Mouse (Mus musculus) spleen, adult 12 weeks (tissue): Measurements from ENCODE around the gene Gm26727.
"Not testable (repeated sequence)": the region's sequence is repeated elsewhere in the genome, so short reads cannot be mapped to it uniquely, and the experiment has no call there.

ENCODE experiments used
- DNase-seq: peaks from one replicate; pipeline ENCODE4 v3.0.0; 2022; ENCODE audit warnings: low spot score

Gene Gm26727

GRCm38 (mm10) chr2:67433081-67433480 is at the start of gene Gm26727:
Gene Gm26727, minus strand, starts transcription at chr2:67433181.
- DNase-seq: no peak

- no peak for DNase-seq
These were observed 48.1 kb upstream of the Gm26727 start for GRCm38 (mm10) chr2:67481051-67481450.

- no peak for DNase-seq
These were observed 44.8 kb upstream of the Gm26727 start for GRCm38 (mm10) chr2:67477753-67478152.

- not testable (repeated sequence) for DNase-seq
These were observed 37.0 kb upstream of the Gm26727 start for GRCm38 (mm10) chr2:67470030-67470429.

- no peak for DNase-seq
These were observed 34.1 kb upstream of the Gm26727 start for GRCm38 (mm10) chr2:67467036-67467435.

GRCm38 (mm10) chr2:67460857-67461256 is 27.9 kb upstream of the Gm26727 start:
- DNase-seq: no peak

GRCm38 (mm10) chr2:67447206-67447605 is 14.2 kb upstream of the Gm26727 start:
- no peak for DNase-seq

- no peak for DNase-seq
These were observed 13.8 kb upstream of the Gm26727 start for GRCm38 (mm10) chr2:67446772-67447171.

GRCm38 (mm10) chr2:67445780-67446179 is 12.8 kb upstream of the Gm26727 start, which contains the start of gene Xirp2:
Gene Xirp2, plus strand, starts transcription at chr2:67446002.
- DNase-seq: no peak

GRCm38 (mm10) chr2:67438309-67438708 is 5.3 kb upstream of the Gm26727 start:
- DNase-seq: no peak

- no peak for DNase-seq
These were observed 10.2 kb downstream of the Gm26727 start for GRCm38 (mm10) chr2:67422799-67423198.

GRCm38 (mm10) chr2:67420853-67421252 is 12.1 kb downstream of the Gm26727 start:
- no peak for DNase-seq

- DNase-seq: not testable (repeated sequence)
These were observed 19.6 kb downstream of the Gm26727 start, which contains the start of gene Gm21830 for GRCm38 (mm10) chr2:67413425-67413824. Gene Gm21830, plus strand, starts transcription at chr2:67413725.
